Mouse (Mus musculus): ENCODE results near the gene Olfr474.
"Not testable (repeated sequence)": the region's sequence is repeated elsewhere in the genome, so short reads cannot be mapped to it uniquely, and the experiment has no call there.

Olfr474 gene

GRCm38 (mm10) chr7:107954343-107954742 lies at the start of gene Olfr474:
Gene Olfr474, plus strand, starts transcription at chr7:107954643.
- no peak for DNase-seq (ENCODE audit: low read depth, low spot score)

GRCm38 (mm10) chr7:107930146-107930545 lies 24.3 kb upstream of the Olfr474 start, which contains the start of gene Olfr473:
Gene Olfr473, plus strand, starts transcription at chr7:107930446.
- no peak for DNase-seq (ENCODE audit: low read depth, low spot score)

- DNase-seq (ENCODE audit: low read depth, low spot score): not testable (repeated sequence)
Measured at GRCm38 (mm10) chr7:107952539-107952938, 1.9 kb upstream of the Olfr474 start.

DNA sequence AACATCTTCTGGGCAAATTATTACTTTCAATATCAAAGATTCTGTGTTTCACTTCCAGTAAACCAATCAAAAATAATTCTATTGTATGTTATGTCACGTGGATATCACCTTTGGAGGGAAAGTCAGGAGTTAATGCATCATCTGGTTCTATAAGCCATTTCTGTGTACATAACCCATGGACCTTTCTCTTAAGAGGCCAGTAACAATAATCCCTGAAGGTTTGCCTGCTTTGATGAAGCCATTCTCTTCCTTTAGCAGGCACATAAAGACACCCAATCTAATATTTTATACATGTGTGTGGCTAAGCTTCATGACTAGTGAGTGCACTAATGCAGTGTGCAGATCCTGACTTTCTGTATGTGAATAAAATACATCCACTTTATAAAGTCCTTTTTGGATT lies 10.1 kb downstream of the Olfr474 start, which contains the start of gene Olfr476:
TSS of gene Olfr476 (plus strand) at position 301 of the 400 bp plus-strand sequence.
- no peak for DNase-seq (ENCODE audit: low read depth, low spot score)

DNA sequence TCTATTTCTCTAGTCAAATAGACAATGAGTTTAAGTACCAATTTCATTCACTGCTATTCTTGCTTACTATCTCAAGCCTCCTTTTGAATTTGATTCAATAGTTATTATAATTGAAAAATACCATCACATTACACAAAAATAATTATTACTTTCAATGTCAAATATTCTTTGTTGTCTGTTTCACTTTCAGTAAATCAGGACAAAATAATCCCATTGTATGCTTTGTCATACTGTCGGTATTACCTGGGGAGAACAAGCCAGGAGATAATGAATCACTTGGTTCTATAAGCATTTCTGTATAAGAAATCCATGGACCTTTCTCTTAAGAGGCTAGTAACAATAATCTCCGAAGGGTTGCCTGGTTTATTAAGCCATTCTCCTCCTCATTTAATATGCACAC lies 31.9 kb downstream of the Olfr474 start, which contains the start of gene Olfr477:
TSS of gene Olfr477 (plus strand) at position 301 of the 400 bp plus-strand sequence.
- DNase-seq (ENCODE audit: low read depth, low spot score): no peak
